Mouse (Mus musculus) CH12F3 (cell line): ENCODE measurements around the gene Wnk3.
"Not testable (repeated sequence)": the region's sequence is repeated elsewhere in the genome, so short reads cannot be mapped to it uniquely, and the experiment has no call there.

ENCODE experiments used
- in situ Hi-C: fragments of 300-500 bp; cut with MboI; formaldehyde crosslinking; loops from 2 replicates; pipeline ENCODE4 v1.14.3; 2020; ENCODE audit warnings: low sequenced_read_pairs

The Wnk3 gene

DNA sequence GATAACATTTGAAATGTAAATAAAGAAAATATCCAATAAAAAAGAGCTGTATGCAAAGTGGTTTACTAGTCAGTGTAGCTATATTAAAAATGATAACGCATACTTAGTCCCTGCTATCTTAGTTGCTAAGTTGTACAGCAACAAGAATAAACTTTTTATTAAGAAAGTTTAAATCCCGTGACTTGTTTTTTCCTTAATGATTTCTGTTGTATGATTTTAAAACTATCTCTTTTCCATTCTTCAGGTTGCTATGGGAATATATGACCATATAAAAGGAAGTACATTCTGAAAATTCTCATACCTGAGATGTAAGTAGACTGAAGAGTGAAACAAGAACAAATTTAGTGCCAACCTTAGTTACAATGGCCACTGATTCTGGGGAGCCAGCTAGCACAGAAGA is at the start of gene Wnk3:
Wnk3 (plus strand) TSS at position 301 of the 400 bp plus-strand sequence.
- in situ Hi-C loops, result no loop called here

DNA sequence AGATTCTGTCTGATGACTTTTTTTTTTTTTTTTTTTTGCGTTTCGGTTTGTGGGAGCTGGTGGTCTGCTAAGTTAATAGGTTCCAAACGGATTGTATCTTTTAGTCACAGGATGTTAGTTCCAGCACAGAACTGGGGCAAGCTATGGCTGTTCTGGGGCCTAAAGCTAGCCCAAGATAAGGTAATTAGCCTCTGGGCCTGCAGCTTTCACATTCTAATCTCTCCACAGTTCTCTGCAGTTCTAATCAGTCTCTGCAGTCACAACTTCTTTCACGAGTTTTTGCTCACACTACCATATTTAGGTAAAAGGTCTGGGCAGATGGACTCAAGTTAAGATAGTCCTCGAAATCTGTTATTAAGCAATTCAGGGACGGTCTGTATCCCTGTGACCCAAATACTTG is 39.5 kb upstream of the Wnk3 start:
- in situ Hi-C loops, result no loop called here

DNA sequence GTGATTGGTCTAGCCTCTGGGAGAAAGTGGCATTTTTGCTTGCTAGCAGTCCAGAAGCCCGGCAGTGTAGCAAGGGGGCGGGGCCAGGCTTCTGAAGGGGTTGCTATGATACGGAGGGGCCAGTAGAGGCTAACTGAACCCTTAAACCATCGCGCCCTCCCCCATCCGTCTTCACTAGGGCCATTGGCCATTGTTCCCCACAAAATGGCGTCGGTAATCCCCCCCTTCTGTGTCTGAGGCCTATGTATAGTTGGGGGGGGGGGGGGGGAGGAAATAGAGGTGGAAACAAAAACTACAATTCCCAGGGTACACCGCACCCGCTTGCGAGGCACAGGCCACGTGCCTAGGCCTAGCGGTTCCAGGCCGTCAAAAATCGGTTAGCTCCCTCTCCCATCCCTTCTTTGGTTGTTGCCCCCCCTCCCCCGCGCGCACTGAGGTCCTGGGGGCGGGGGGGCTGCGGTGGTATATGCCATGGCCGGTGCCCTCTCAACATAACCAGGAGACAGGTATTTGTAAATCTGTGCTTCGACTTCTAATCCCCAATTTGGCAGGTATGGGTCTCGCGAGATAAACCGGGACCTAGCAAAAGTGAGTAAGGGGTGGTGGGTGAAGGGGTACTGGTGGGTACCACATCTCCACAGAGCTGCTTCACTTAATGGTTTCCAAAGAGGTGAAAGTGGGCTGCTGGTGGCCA is 29.3 kb upstream of the Wnk3 start:
- in situ Hi-C loops, result no loop called here

DNA sequence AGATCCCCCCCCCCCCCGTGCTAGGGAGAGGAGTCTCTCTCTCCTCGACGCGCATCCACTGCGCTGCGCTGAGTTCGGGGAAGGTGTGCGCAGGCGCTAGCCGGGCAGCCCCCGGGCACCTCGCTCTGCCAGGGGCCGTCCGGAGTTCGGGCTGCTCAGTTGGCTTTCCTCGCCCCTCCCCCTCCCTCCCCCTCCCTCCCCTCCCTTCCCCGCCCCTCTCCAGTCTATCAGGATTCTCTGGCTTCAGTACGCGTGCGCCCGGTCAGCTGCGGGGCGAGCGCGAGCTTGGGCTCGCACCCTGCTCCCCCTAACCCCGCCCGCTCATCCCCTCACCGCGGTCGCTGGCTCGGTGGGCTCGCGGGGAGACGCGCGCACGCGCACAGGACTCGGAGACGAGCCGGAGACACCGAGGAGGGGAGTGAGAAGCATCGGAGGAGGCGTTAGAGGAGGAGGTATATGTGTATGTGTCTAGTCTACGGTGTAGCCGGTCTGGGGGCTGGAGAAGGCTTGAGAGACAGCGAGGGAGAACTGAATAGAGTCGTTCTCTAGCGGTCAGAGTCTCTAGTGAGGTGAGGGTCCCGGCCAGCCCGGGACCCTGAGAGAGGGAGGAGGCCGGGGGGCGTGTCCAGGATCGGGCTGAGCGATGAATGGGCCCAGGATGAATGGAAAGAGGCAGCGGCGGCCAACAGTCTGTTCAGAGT is 28.5 kb upstream of the Wnk3 start:
- in situ Hi-C loops, result no loop called here

DNA sequence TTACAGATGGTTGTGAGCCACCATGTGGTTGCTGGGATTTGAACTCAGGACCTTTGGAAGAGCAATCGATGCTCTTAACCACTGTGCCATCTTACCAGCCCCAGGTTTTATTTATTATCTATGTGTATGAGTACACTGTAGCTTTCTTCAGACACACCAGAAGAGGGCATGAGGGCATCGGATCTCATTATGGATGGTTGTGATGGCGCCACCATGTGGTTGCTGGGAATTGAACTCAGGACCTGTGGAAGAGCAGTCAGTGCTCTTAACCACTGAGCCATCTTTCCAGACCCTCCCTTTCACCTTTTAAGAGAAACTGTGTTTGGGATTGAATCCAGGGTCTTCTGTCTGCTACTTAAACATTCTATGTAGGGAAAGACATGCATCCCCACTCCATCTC is 24.7 kb upstream of the Wnk3 start:
- in situ Hi-C loops, result not testable (repeated sequence)

DNA sequence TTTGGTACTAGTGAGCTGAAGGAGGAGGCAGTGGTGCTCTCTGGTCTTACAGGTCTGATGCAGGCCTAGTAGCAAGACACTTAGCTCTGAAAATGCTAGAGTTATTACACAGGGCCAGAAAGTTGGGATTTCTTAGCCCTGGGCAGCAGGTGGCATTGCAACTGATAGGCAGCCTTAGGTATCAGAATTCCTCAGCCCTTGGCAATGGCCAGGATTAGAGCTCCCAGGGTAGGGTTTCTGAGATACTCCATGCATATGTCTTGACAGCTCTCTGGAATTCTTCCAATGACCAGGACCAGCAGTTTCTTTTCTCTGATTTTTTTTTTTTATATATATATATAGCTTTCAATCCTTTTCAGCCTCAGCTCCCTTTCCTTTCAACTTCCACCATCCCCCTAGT is 100.5 kb downstream of the Wnk3 start:
- in situ Hi-C loops, result no loop called here

DNA sequence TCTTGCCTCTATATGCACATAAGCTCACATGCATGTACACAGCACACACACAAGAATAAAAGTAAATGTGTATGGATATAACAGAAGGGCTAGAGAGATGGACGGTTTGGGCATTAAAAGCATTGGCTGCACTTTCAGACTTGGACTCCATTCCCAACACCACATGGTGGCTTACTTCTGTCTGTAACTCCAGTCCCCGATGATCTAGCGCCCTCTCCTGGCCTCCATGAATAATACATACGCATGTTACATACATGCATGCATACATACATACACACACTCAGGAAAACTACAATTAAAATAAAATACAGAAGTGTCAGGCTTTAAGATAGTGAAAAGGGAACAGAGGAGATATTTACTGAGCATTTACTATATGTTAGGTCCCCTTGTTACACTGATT is 115.9 kb downstream of the Wnk3 start:
- in situ Hi-C loops, result no loop called here

DNA sequence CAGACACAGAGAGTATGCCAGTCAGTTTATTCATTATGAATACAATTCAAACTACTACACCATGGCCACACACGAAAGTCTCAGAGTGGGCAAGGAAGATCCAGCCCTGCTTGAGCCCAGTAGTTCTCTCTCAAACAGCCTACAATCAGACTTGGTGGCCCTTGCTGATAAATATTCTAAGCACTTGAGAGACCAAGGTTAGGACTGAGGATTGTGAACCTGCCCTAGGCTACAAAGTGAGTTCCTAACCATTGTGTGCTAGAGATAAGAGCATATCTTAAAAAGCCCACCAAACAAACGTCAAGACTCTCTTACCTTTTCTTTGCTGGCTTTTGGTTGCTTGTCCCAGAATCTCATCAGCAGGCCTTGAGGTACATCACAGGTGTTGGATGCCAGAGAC is 135.7 kb downstream of the Wnk3 start:
- in situ Hi-C loops, result no loop called here

DNA sequence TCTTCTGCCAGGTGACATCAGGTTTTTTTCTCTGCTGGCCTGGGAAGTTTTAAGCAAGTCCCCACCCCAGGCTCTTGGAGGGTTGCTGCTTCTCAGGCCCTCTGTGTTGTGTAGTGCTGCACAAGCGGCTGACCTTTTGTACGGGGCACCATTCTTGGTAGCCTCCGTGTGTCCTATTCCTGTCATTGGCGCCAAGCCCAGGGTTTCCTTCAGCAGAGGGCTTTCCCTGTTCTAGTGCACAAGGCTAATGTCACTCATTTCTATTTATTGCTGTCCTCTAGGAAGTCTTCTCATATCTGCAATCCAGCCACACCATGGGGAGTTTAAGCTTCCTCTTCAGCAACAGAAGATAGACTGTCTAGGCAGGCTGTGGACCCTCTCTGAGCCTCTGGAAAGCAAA is 139.9 kb downstream of the Wnk3 start:
- in situ Hi-C loops, result no loop called here

DNA sequence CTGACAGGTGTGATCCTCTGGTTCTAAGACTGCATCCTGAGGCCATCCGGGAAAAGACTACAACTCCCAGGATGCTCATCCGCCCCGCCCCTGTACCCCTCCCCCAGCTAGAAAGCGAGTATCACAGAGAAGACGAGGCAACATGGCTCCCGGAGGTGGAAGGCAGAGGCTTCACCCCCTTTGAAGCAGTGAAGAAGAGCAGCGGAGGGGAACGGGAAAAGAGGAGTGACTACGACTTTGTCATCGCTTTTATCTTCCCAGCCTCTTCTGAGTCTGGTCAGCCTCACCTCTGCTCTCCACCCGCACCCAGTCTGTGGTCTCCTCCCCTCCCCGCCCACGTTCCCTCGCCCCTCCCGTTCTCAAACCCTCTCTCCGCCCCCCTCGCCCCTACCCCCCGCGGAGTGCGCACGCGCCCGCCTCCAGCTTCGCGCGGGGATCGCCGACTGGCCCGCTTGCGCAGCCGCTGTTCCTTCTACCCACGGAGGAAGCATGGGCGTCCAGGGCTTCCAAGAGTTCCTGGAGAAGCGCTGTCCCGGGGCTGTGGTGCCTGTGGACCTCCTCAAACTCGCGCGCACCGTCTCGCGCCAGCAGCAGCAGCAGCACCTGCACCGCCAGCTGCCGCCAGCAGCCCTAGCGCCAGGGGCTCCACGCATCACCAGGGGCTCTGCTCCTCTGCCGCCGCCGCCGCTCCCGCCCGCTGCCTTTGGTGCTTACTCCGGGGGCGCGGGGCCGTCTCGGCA is 146.1 kb downstream of the Wnk3 start, which contains the start of gene Fam120c:
Fam120c (plus strand) TSS at position 415 of the 740 bp plus-strand sequence.
- in situ Hi-C loops, result no loop called here

DNA sequence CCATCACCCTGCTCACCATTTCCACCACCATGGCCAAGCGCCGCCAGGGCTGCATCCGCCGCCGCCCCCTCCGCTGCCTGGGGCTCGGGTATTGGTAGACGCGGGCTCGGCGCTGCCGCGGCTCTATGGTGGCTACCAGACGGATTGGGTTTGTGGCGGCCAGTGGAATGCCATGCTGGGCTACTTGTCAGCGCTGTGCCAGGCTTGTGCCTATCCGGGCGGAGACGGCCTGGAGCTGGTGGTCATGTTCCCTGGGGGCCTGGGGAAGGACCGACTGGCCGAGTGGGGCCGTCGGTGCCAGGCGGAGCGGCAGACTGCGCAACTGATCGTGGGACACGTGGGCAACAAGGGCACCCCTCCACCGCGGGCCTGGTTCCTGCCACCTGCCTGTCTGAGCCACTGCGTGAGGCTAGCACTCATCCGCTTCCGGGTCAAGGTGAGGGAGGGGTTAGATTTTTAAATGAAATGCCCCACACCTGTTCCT is 146.7 kb downstream of the Wnk3 start:
- in situ Hi-C loops, result no loop called here

DNA sequence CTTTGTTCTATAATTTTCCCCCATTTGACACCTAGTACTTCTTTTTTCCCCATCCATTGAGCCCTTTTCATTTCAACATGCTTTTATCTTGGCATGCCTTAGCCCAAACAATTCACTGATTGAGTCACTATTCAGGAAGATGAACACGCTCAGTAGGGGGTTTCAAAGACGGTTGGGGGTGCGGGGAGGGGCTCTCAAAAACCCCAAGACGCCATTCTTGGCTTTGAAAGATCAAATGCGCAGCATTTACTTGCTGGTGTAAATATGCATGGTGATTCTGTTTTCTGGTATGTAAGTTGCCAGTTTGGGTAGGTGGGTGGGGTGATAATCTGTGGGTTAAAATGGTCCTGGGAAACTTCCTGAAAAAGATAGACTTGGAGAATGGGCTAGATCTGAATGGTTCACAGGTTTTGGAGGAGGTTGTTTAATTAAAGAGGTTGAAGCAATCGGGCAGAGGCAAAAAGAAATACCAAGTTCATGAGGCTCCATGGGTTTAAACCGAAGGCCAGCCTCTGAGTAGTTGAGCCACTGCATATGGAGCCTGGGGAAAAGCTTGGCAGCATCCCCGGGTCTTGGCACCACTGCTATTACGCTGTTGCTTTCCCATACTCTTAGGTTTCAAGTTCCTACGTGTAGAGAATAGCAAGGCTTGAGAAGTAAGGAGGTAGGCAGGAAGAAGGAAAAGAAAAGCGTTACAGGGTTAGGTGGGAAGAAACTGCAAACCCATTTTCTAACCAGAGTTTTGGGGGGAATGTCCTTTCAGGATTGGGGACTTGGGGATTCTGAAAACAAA is 147.7 kb downstream of the Wnk3 start:
- in situ Hi-C loops, result no loop called here

DNA sequence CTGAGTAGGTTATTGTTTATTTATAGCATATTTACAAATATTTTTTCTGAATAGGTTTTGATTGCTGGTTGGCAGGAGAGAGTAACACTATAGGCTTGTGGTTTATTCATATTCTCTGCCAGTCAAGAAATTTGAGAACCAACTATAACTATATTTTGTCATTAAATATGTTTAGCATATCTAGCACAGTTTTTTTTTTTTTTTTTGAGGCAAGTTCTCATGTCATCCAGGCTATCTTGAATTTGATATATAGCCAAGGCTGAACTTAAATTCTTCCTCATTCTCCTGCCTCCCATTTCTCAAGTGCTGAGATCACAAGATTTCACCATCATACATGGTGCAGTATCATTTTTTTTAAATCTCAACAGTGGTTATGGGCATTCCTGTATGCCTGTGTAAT is 149.4 kb downstream of the Wnk3 start:
- in situ Hi-C loops, result no loop called here

DNA sequence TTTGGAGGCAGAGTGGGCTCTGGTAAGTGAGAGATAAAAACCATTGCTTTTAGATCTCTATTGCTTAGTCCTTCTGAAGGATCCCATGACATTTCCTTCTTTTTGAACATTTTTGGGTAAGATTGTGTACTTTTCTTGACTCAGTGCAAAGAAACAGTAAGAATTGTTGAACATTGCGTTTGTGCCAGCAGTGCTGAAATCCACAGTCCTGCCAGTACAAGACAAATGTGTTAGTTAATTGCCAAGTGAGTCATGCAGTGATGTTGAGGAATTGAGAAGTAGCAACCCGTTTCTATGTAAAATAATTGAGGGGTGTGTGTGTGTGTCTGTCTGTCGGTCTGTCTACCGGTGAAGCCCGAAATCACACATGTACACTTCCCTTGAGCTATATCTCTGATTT is 151.4 kb downstream of the Wnk3 start:
- in situ Hi-C loops, result no loop called here
